ENCODE assay signal across 8 mouse cellular contexts in the genomic region with DNA sequence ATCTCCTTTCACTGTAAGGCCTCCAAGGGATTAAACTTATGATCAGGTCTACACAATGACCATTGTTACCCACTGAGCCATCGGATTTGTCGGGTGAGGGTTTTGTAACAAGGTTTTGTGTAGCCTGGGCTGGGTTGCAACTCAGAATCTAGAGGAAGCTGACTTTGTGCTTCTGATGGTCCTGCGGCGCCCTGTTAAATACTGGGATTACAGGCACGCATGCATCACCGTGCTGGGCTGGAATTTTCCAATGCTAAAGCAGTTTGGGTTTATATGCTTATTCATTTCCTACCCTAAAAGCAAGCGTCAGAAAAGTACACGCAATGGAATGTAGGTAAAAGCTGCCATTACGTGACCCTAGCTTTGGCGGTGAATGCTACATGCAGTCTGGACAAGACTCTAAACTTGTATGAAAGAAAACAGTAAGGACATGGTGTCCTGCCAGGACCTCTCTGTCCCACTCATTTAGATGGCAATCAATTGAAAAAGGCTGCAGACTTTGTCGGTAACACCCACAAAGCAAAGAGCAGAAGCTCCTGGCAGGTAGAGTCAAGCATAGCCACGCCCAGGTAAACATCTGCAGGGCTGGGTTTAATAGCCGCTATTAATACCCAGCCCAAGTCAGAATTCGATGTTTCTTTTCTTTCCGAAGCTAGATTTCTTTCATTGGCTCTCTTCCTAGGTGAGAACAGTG. TPM values are rescaled to one million over a fixed set of nuclear protein-coding genes. Genes with fewer than 3 reads are reported as not detected.
DNase-seq lines count a peak whose midpoint lies in the region; ATAC-seq and TF ChIP-seq lines count a peak whose summit lies in the region.
"Had no signal": no experiment of that assay in that cellular context is flagged by ENCODE, and none has a peak within 500 bp of the region (broad histone marks: within the 10 kb centered on the region; RNA-seq: fewer than 3 reads in every experiment).

No protein-coding gene starts in this region.

- no peak overlapping the region for H3K27ac ChIP-seq in lung, embryonic 14.5 days (ENCODE audit: low read depth)
- H3K27ac ChIP-seq in forebrain, embryonic 14.5 days (ENCODE audit: low read depth, low read length), result 0 out of 2 replicates have a peak overlapping the region, but pooled peaks have one; percentile 52
- no peak overlapping the region for H3K27ac ChIP-seq in limb, embryonic 11.5 days (replicated peaks; ENCODE audit: low read depth, low read length)
- peak overlapping the region; percentile 70 for H3K27ac ChIP-seq in stomach, embryonic 16.5 days (ENCODE audit: low read length)

- H3K4me1 ChIP-seq in lung, embryonic 14.5 days (ENCODE audit: insufficient read depth), result no peaks in the 10 kb centered on the region
- peaks cover 9% of the 10 kb centered on the region for H3K4me1 ChIP-seq in forebrain, embryonic 14.5 days (ENCODE audit: control insufficient read depth, insufficient read depth, low read length)
- peaks cover 11% of the 10 kb centered on the region for H3K4me1 ChIP-seq in limb, embryonic 11.5 days (ENCODE audit: control insufficient read depth, insufficient read depth, low read length)
- no peaks in the 10 kb centered on the region for H3K4me1 ChIP-seq in stomach, embryonic 16.5 days (ENCODE audit: control insufficient read depth, insufficient read depth, low read length)
- H3K4me1 ChIP-seq: megakaryocyte, embryonic 14.5 days had no signal

- no peak overlapping the region for H3K9ac ChIP-seq in lung, embryonic 14.5 days
- peak overlapping the region; percentile 37; the same call in 1 of the 2 replicates for H3K9ac ChIP-seq in forebrain, embryonic 14.5 days (ENCODE audit: low read length)
- H3K9ac ChIP-seq in limb, embryonic 11.5 days (ENCODE audit: low read length), result peak overlapping the region; percentile 14; the same call in 1 of the 2 replicates
- no peak overlapping the region for H3K9ac ChIP-seq in stomach, embryonic 16.5 days (ENCODE audit: low read length)

- no peak for DNase-seq in lung, embryonic 14.5 days
- DNase-seq in lung, postnatal 36 days, result no peak
- DNase-seq in forebrain, embryonic 14.5 days (ENCODE audit: low spot score), result peak; percentile 19
- no peak for DNase-seq in limb, embryonic 11.5 days (ENCODE audit: low spot score)
- DNase-seq in ovary, adult 18-20 months (ENCODE audit: low spot score), result no peak
- DNase-seq in frontal cortex, adult 2 months (ENCODE audit: extremely low spot score in 1 of 2, low spot score in 1 of 2), result no peak

- no peak for TF ChIP-seq CTCF in lung, embryonic 14.5 days (IDR thresholded peaks at IDR 0.05; ENCODE audit: low read depth)

- H3K36me3 ChIP-seq in lung, embryonic 14.5 days (ENCODE audit: insufficient read depth), result no peaks in the 10 kb centered on the region
- H3K36me3 ChIP-seq in forebrain, embryonic 14.5 days (ENCODE audit: control insufficient read depth, insufficient read depth, low read length), result no peaks in the 10 kb centered on the region
- H3K36me3 ChIP-seq in limb, embryonic 11.5 days (ENCODE audit: control insufficient read depth, insufficient read depth, low read length), result no peaks in the 10 kb centered on the region
- no peaks in the 10 kb centered on the region for H3K36me3 ChIP-seq in stomach, embryonic 16.5 days (ENCODE audit: control insufficient read depth, insufficient read depth, low read length)

- peak overlapping the region; percentile 35 for H3K4me2 ChIP-seq in lung, embryonic 14.5 days
- peak overlapping the region; percentile 51 for H3K4me2 ChIP-seq in forebrain, embryonic 14.5 days (ENCODE audit: low read length)
- peak overlapping the region; percentile 47 for H3K4me2 ChIP-seq in limb, embryonic 11.5 days (ENCODE audit: low read depth, severe bottlenecking)
- peak overlapping the region; percentile 45 for H3K4me2 ChIP-seq in stomach, embryonic 16.5 days (ENCODE audit: low read depth, low read length)

- no peak for ATAC-seq in lung, embryonic 14.5 days (ENCODE audit: insufficient read depth)
- ATAC-seq in forebrain, embryonic 14.5 days, result peak; percentile 37
- ATAC-seq in limb, embryonic 11.5 days (ENCODE audit: insufficient number of reproducible peaks, low FRiP score, low TSS enrichment, low read depth), result no peak
- peak; percentile 64; the same call in 1 of the 2 replicates for ATAC-seq in stomach, embryonic 16.5 days (ENCODE audit: insufficient read depth, low FRiP score)

- no peaks in the 10 kb centered on the region for H3K9me3 ChIP-seq in lung, embryonic 14.5 days (ENCODE audit: low read depth, low read length)
- H3K9me3 ChIP-seq in forebrain, embryonic 14.5 days (replicated peaks; ENCODE audit: control insufficient read depth, low read length), result no peaks in the 10 kb centered on the region
- no peaks in the 10 kb centered on the region for H3K9me3 ChIP-seq in limb, embryonic 11.5 days (ENCODE audit: control insufficient read depth, low read length)
- H3K9me3 ChIP-seq in stomach, embryonic 16.5 days (replicated peaks; ENCODE audit: control insufficient read depth, low read length), result no peaks in the 10 kb centered on the region
- H3K9me3 ChIP-seq: megakaryocyte, embryonic 14.5 days had no signal

- peaks cover 19% of the 10 kb centered on the region; the same call in 1 of the 2 replicates for H3K27me3 ChIP-seq in lung, embryonic 14.5 days (ENCODE audit: insufficient read depth, low read length)
- no peaks in the 10 kb centered on the region for H3K27me3 ChIP-seq in forebrain, embryonic 14.5 days (replicated peaks; ENCODE audit: control insufficient read depth, insufficient read depth, low read length)
- peaks cover 5% of the 10 kb centered on the region for H3K27me3 ChIP-seq in limb, embryonic 11.5 days (ENCODE audit: control insufficient read depth, insufficient read depth, low read length)
- H3K27me3 ChIP-seq in stomach, embryonic 16.5 days (ENCODE audit: control insufficient read depth, insufficient read depth, low read length), result peaks cover 7% of the 10 kb centered on the region; the same call in 1 of the 2 replicates

- 31% methylated on average over 15 of the region's 15 CpGs for WGBS in lung, embryonic 14.5 days
- WGBS in forebrain, embryonic 14.5 days, result 16% methylated on average over 15 of the region's 15 CpGs
- 30% methylated on average over 15 of the region's 15 CpGs for WGBS in limb, embryonic 11.5 days
- 32% methylated on average over 15 of the region's 15 CpGs for WGBS in stomach, embryonic 16.5 days

- no peak overlapping the region; the same call in 1 of the 2 replicates for H3K4me3 ChIP-seq in lung, embryonic 14.5 days (ENCODE audit: low read depth, low read length)
- H3K4me3 ChIP-seq in forebrain, embryonic 14.5 days (ENCODE audit: low read depth, low read length), result peak overlapping the region; percentile 14; the same call in 1 of the 2 replicates
- peak overlapping the region; percentile 8; the same call in 1 of the 2 replicates for H3K4me3 ChIP-seq in limb, embryonic 11.5 days (ENCODE audit: low read depth, low read length)
- H3K4me3 ChIP-seq in stomach, embryonic 16.5 days (replicated peaks; ENCODE audit: low read length), result peak overlapping the region; percentile 16
- H3K4me3 ChIP-seq: megakaryocyte, embryonic 14.5 days had no signal

RNA-seq across cellular contexts. Expression of gene Scrg1, which starts 45.8 kb away (rescaled TPM):
- 0.46 and 0.95 TPM in 2 replicates for polyA plus RNA-seq in lung, embryonic 14.5 days (2014; fragmentation: Nextera tagmentation; extraction: Ambion mirVana)
- polyA plus RNA-seq in forebrain, embryonic 14.5 days (2014; fragmentation: Nextera tagmentation; extraction: Ambion mirVana), result 6.9 and 10.1 TPM in 2 replicates
- 1.1 and 1.4 TPM in 2 replicates for polyA plus RNA-seq in limb, embryonic 11.5 days (2014; fragmentation: Nextera tagmentation; extraction: Ambion mirVana)
- 0.74 and 0.81 TPM in 2 replicates for polyA plus RNA-seq in stomach, embryonic 16.5 days (2015; fragmentation: Nextera tagmentation; extraction: Ambion mirVana)
- 78.7 and 95.9 TPM in 2 replicates for polyA plus RNA-seq in frontal cortex, adult 2 months (2012; rRNA removed)

Comparison
In these comparisons a context has a peak if more than half of its experiments do, and no peak if none do; other contexts are left out.
1. ATAC-seq: peak in forebrain, embryonic 14.5 days (single experiment) and stomach, embryonic 16.5 days (single experiment); none in lung, embryonic 14.5 days (single experiment) and limb, embryonic 11.5 days (single experiment).
2. H3K27ac ChIP-seq: peak in forebrain, embryonic 14.5 days (single experiment) and stomach, embryonic 16.5 days (single experiment); none in lung, embryonic 14.5 days (single experiment) and limb, embryonic 11.5 days (single experiment).
3. H3K9ac ChIP-seq: peak in forebrain, embryonic 14.5 days (single experiment) and limb, embryonic 11.5 days (single experiment); none in lung, embryonic 14.5 days (single experiment) and stomach, embryonic 16.5 days (single experiment).
4. Peak in every context shown above with its lines, with median percentiles within 50 percentile points of each other: H3K4me2 ChIP-seq.